Mouse (Mus musculus) stomach, postnatal 0 days (tissue): ENCODE results near the gene Trmt10a.

ENCODE experiments used
- CTCF ChIP-seq: IDR thresholded peaks from 2 replicates; pipeline ENCODE4 v1.5.1; 2016; ENCODE audit warnings: antibody characterized with exemption, low read depth, mild to moderate bottlenecking, moderate library complexity
- EP300 ChIP-seq: optimal IDR thresholded peaks from 2 replicates; pipeline ENCODE3; 2016; ENCODE audit warnings: antibody characterized with exemption

DNA sequence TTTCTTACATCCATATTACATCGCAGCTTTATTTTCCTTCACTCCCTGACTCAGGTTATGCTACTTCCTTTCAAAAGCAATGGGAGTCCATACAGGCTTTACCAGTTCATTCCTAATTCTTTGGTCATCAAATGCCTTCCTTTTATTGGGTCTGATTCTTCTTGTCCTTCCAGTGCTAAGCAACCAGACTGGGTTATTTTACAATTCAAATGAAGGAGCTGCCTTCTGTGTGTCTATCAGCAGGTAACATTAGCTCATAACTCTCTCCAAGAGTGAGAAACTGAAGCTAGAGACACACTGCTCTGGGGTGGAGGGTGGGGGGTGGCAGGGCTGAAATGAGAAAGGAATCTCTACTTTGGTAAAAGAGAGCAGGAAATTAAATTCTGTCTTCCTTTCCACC, 12.6 kb upstream of the Trmt10a start:
- TF ChIP-seq CTCF (no peak), EP300 (no peak)
